18 mouse cellular contexts compared by ENCODE assay signal in the genomic region with DNA sequence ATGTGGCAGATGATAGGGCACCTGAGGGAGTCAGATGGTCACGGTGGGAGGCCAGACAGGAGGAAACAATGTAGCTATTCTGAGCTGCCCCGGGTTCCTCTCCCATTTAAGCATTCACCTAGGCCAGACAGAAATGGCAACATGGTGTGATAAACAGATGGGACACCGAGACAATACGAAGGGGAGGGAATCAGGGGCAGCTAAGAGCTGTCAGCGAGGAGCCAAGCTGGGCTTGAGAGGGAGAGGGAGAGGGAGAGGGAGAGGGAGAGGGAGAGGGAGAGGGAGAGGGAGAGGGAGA. TPM values are rescaled to one million over a fixed set of nuclear protein-coding genes. Genes with fewer than 3 reads are reported as not detected.
A peak's percentile ranks its signal among the peaks of the same experiment; 100 is the strongest.
DNase-seq lines count a peak whose midpoint lies in the region; ATAC-seq lines count a peak whose summit lies in the region.
"Had no signal": no experiment of that assay in that cellular context is flagged by ENCODE, and none has a peak within 500 bp of the region (broad histone marks: within the 10 kb centered on the region; RNA-seq: fewer than 3 reads in every experiment).

No protein-coding gene starts in this region.

- no peak overlapping the region for H3K27ac ChIP-seq in embryonic facial prominence, embryonic 14.5 days (replicated peaks; ENCODE audit: low read depth, low read length)
- no peak overlapping the region for H3K27ac ChIP-seq in embryonic facial prominence, embryonic 10.5 days (replicated peaks)
- peak overlapping the region; percentile 87 for H3K27ac ChIP-seq in neural tube, embryonic 13.5 days (replicated peaks)
- H3K27ac ChIP-seq in hindbrain, embryonic 12.5 days: peak overlapping the region; percentile 73
- H3K27ac ChIP-seq: embryonic facial prominence, embryonic 12.5 days; liver, embryonic 14.5 days had no signal

- 0 out of 2 replicates have a peak overlapping the region, but pooled peaks have one; percentile 14 for H3K9ac ChIP-seq in embryonic facial prominence, embryonic 14.5 days (ENCODE audit: low read depth, low read length)
- H3K9ac ChIP-seq in neural tube, embryonic 13.5 days: no peak overlapping the region
- peak overlapping the region; percentile 38; the same call in 1 of the 2 replicates for H3K9ac ChIP-seq in hindbrain, embryonic 12.5 days
- H3K9ac ChIP-seq: embryonic facial prominence, embryonic 12.5 days; liver, embryonic 14.5 days had no signal

- ATAC-seq in embryonic facial prominence, embryonic 14.5 days (ENCODE audit: low read depth): no peak
- ATAC-seq in neural tube, embryonic 13.5 days (ENCODE audit: low read depth): no peak
- ATAC-seq in hindbrain, embryonic 12.5 days (ENCODE audit: low FRiP score): peak; percentile 17; the same call in 1 of the 2 replicates
- no peak for ATAC-seq in megakaryocyte progenitor cell, adult 5-6 weeks (replicated peaks; ENCODE audit: poor library complexity)

- DNase-seq in embryonic facial prominence, embryonic 14.5 days (ENCODE audit: low spot score): no peak
- DNase-seq in embryonic facial prominence, embryonic 10.5 days (ENCODE audit: low spot score): no peak
- DNase-seq in neural tube, embryonic 10.5 days (ENCODE audit: extremely low spot score, low spot score): no peak
- peak; percentile 38 for DNase-seq in testis, postnatal 10 days (ENCODE audit: low spot score)
- no peak for DNase-seq in gastrocnemius, adult 8-10 months (ENCODE audit: low spot score in 2 of 2)
- DNase-seq: kidney, adult 2 months; kidney, postnatal 36 days; layer of hippocampus, postnatal 36 days; lung, postnatal 14 days; right cerebral cortex, postnatal 14 days had no signal

- H3K4me3 ChIP-seq in embryonic facial prominence, embryonic 14.5 days (ENCODE audit: low read depth, low read length): no peak overlapping the region
- no peak overlapping the region for H3K4me3 ChIP-seq in embryonic facial prominence, embryonic 10.5 days
- no peak overlapping the region for H3K4me3 ChIP-seq in neural tube, embryonic 13.5 days
- no peak overlapping the region for H3K4me3 ChIP-seq in hindbrain, embryonic 12.5 days
- H3K4me3 ChIP-seq: embryonic facial prominence, embryonic 12.5 days had no signal

- no peaks in the 10 kb centered on the region for H3K9me3 ChIP-seq in embryonic facial prominence, embryonic 14.5 days (ENCODE audit: control insufficient read depth, low read length)
- H3K9me3 ChIP-seq in embryonic facial prominence, embryonic 10.5 days: no peaks in the 10 kb centered on the region
- H3K9me3 ChIP-seq in neural tube, embryonic 13.5 days: no peaks in the 10 kb centered on the region
- no peaks in the 10 kb centered on the region for H3K9me3 ChIP-seq in hindbrain, embryonic 12.5 days (replicated peaks)
- H3K9me3 ChIP-seq: embryonic facial prominence, embryonic 12.5 days had no signal

- H3K36me3 ChIP-seq in embryonic facial prominence, embryonic 14.5 days (ENCODE audit: control insufficient read depth, insufficient read depth, low read length): no peaks in the 10 kb centered on the region
- no peaks in the 10 kb centered on the region for H3K36me3 ChIP-seq in embryonic facial prominence, embryonic 10.5 days (replicated peaks)
- no peaks in the 10 kb centered on the region for H3K36me3 ChIP-seq in neural tube, embryonic 13.5 days
- no peaks in the 10 kb centered on the region for H3K36me3 ChIP-seq in hindbrain, embryonic 12.5 days
- H3K36me3 ChIP-seq: embryonic facial prominence, embryonic 12.5 days had no signal

- H3K4me1 ChIP-seq in embryonic facial prominence, embryonic 14.5 days (ENCODE audit: control insufficient read depth, insufficient read depth, low read length): no peaks in the 10 kb centered on the region
- H3K4me1 ChIP-seq in embryonic facial prominence, embryonic 10.5 days: peaks cover 79% of the 10 kb centered on the region
- H3K4me1 ChIP-seq in neural tube, embryonic 13.5 days (replicated peaks): peaks cover 77% of the 10 kb centered on the region
- peaks cover 71% of the 10 kb centered on the region for H3K4me1 ChIP-seq in hindbrain, embryonic 12.5 days

- WGBS in embryonic facial prominence, embryonic 14.5 days: 33% methylated on average over 5 of the region's 5 CpGs
- WGBS in embryonic facial prominence, embryonic 10.5 days: 23% methylated on average over 5 of the region's 5 CpGs
- WGBS in neural tube, embryonic 13.5 days: 17% methylated on average over 5 of the region's 5 CpGs
- WGBS in hindbrain, embryonic 12.5 days: 9% methylated on average over 5 of the region's 5 CpGs

- H3K4me2 ChIP-seq in embryonic facial prominence, embryonic 14.5 days (ENCODE audit: low read depth, low read length): no peak overlapping the region
- H3K4me2 ChIP-seq in neural tube, embryonic 13.5 days: no peak overlapping the region; the same call in 1 of the 2 replicates
- H3K4me2 ChIP-seq in hindbrain, embryonic 12.5 days (replicated peaks): peak overlapping the region; percentile 15; the same call in 1 of the 2 replicates
- H3K4me2 ChIP-seq: embryonic facial prominence, embryonic 12.5 days had no signal

- H3K27me3 ChIP-seq in embryonic facial prominence, embryonic 14.5 days (replicated peaks; ENCODE audit: control insufficient read depth, insufficient read depth, low read length): peaks cover 50% of the 10 kb centered on the region
- peaks cover 97% of the 10 kb centered on the region for H3K27me3 ChIP-seq in embryonic facial prominence, embryonic 10.5 days (replicated peaks; ENCODE audit: low read depth, poor library complexity, severe bottlenecking)
- peaks cover 3% of the 10 kb centered on the region; the same call in 1 of the 2 replicates for H3K27me3 ChIP-seq in neural tube, embryonic 13.5 days
- peaks cover 24% of the 10 kb centered on the region for H3K27me3 ChIP-seq in hindbrain, embryonic 12.5 days

RNA-seq across cellular contexts. Expression of a gene that starts 0.6 kb away (rescaled TPM):
- not detected in 2 replicates for polyA plus RNA-seq in embryonic facial prominence, embryonic 14.5 days (2014; fragmentation: Nextera tagmentation; extraction: Ambion mirVana)
- polyA plus RNA-seq in embryonic facial prominence, embryonic 10.5 days (2016; fragmentation: Nextera tagmentation; extraction: Ambion mirVana): 0.10 TPM in 1 of 2 replicates, not detected in the other
- 3.5 and 3.6 TPM in 2 replicates for polyA plus RNA-seq in neural tube, embryonic 13.5 days (2015; fragmentation: Nextera tagmentation; extraction: Ambion mirVana)
- 1.3 and 2.8 TPM in 2 replicates for polyA plus RNA-seq in hindbrain, embryonic 12.5 days (2016; fragmentation: Nextera tagmentation; extraction: Ambion mirVana)
- total RNA-seq in megakaryocyte progenitor cell, adult 5-6 weeks (2015): not detected in 2 replicates
- total RNA-seq in megakaryocyte progenitor cell, adult 5-6 weeks (2017): not detected in 2 replicates
- total RNA-seq in gastrocnemius, adult 8-10 months (2022): not detected
- total RNA-seq: hematopoietic stem cell, adult 5-6 weeks had no signal
- polyA plus RNA-seq: heart, embryonic 14.5 days; limb, embryonic 11.5 days; liver, embryonic 14.5 days had no signal

RNA-seq across cellular contexts. Expression of a gene that starts 11.2 kb away (rescaled TPM):
- 1.8 and 2.9 TPM in 2 replicates for polyA plus RNA-seq in embryonic facial prominence, embryonic 14.5 days (2014; fragmentation: Nextera tagmentation; extraction: Ambion mirVana)
- 0.10 TPM in 1 of 2 replicates, not detected in the other for polyA plus RNA-seq in embryonic facial prominence, embryonic 10.5 days (2016; fragmentation: Nextera tagmentation; extraction: Ambion mirVana)
- polyA plus RNA-seq in neural tube, embryonic 13.5 days (2015; fragmentation: Nextera tagmentation; extraction: Ambion mirVana): 1.9 and 2.3 TPM in 2 replicates
- polyA plus RNA-seq in hindbrain, embryonic 12.5 days (2016; fragmentation: Nextera tagmentation; extraction: Ambion mirVana): 2.4 and 2.7 TPM in 2 replicates
- not detected in 2 replicates for total RNA-seq in megakaryocyte progenitor cell, adult 5-6 weeks (2015)
- total RNA-seq in megakaryocyte progenitor cell, adult 5-6 weeks (2017): not detected in 2 replicates
- not detected for total RNA-seq in gastrocnemius, adult 8-10 months (2022)
- total RNA-seq: hematopoietic stem cell, adult 5-6 weeks; layer of hippocampus, postnatal 36 days had no signal
- polyA plus RNA-seq: limb, embryonic 11.5 days had no signal

RNA-seq across cellular contexts. Expression of a gene that starts 22.9 kb away (rescaled TPM):
- polyA plus RNA-seq in embryonic facial prominence, embryonic 14.5 days (2014; fragmentation: Nextera tagmentation; extraction: Ambion mirVana): 0.11 TPM in 1 of 2 replicates, not detected in the other
- not detected in 2 replicates for polyA plus RNA-seq in embryonic facial prominence, embryonic 10.5 days (2016; fragmentation: Nextera tagmentation; extraction: Ambion mirVana)
- not detected in 2 replicates for polyA plus RNA-seq in neural tube, embryonic 13.5 days (2015; fragmentation: Nextera tagmentation; extraction: Ambion mirVana)
- not detected in 2 replicates for polyA plus RNA-seq in hindbrain, embryonic 12.5 days (2016; fragmentation: Nextera tagmentation; extraction: Ambion mirVana)
- not detected in 2 replicates for total RNA-seq in megakaryocyte progenitor cell, adult 5-6 weeks (2015)
- total RNA-seq in megakaryocyte progenitor cell, adult 5-6 weeks (2017): not detected in 2 replicates
- total RNA-seq in gastrocnemius, adult 8-10 months (2022): not detected
- total RNA-seq: hematopoietic stem cell, adult 5-6 weeks; layer of hippocampus, postnatal 36 days had no signal
- polyA plus RNA-seq: embryonic facial prominence, embryonic 12.5 days; heart, embryonic 14.5 days; limb, embryonic 11.5 days; liver, embryonic 14.5 days had no signal

RNA-seq across cellular contexts. Expression of a gene that starts 49.7 kb away (rescaled TPM):
- polyA plus RNA-seq in embryonic facial prominence, embryonic 14.5 days (2014; fragmentation: Nextera tagmentation; extraction: Ambion mirVana): 75.7 and 89.8 TPM in 2 replicates
- 146 TPM in 2 replicates for polyA plus RNA-seq in embryonic facial prominence, embryonic 10.5 days (2016; fragmentation: Nextera tagmentation; extraction: Ambion mirVana)
- 130 and 133 TPM in 2 replicates for polyA plus RNA-seq in neural tube, embryonic 13.5 days (2015; fragmentation: Nextera tagmentation; extraction: Ambion mirVana)
- 177 and 185 TPM in 2 replicates for polyA plus RNA-seq in hindbrain, embryonic 12.5 days (2016; fragmentation: Nextera tagmentation; extraction: Ambion mirVana)
- total RNA-seq in megakaryocyte progenitor cell, adult 5-6 weeks (2015): 61.7 and 69.9 TPM in 2 replicates
- total RNA-seq in megakaryocyte progenitor cell, adult 5-6 weeks (2017): 69.1 and 69.4 TPM in 2 replicates
- total RNA-seq in gastrocnemius, adult 8-10 months (2022): 1 to 10 TPM in 2 of 4 experiments, under 1 TPM in 2; 0.31 to 2.4 (median 1.1) TPM

Comparison
In these comparisons a context has a peak if more than half of its experiments do, and no peak if none do; other contexts are left out.
1. H3K27ac ChIP-seq: peak in neural tube, embryonic 13.5 days (single experiment) and hindbrain, embryonic 12.5 days (single experiment); none in embryonic facial prominence, embryonic 14.5 days (single experiment) and embryonic facial prominence, embryonic 10.5 days (single experiment).